ENCODE assay signal across 15 mouse cellular contexts in genomic region chr9:78010187-78010586, GRCm38 (mm10). TPM values are rescaled to one million over a fixed set of nuclear protein-coding genes. Genes with fewer than 3 reads are reported as not detected.
"Had no signal": no experiment of that assay in that cellular context is flagged by ENCODE, and none has a peak within 500 bp of the region (broad histone marks: within the 10 kb centered on the region; RNA-seq: fewer than 3 reads in every experiment).

No protein-coding gene starts in this region.

- DNase-seq: kidney, postnatal 25 days; lung, adult 18-20 months; lung, postnatal 36 days; spleen, adult 18-20 months; thymus, adult 18-20 months; thymus, postnatal 14 days had no signal

RNA-seq across cellular contexts. Expression of gene Gcm1, which starts 41.5 kb away (rescaled TPM):
- total RNA-seq: layer of hippocampus, postnatal 25 days; left cerebral cortex, postnatal 36 days; liver, adult 2 months; midbrain, postnatal 0 days; neutrophil, adult 5-6 weeks had no signal
- polyA plus RNA-seq: limb, embryonic 13.5 days; liver, adult 2 months; liver, embryonic 14.5 days; midbrain, postnatal 0 days; neural tube, embryonic 12.5 days; stomach, embryonic 14.5 days had no signal
